Mouse (Mus musculus) kidney, postnatal 36 days (tissue): ENCODE data around the gene Ran.
"Not testable (repeated sequence)": the region's sequence is repeated elsewhere in the genome, so short reads cannot be mapped to it uniquely, and the experiment has no call there.

Source experiments
- DNase-seq, 2 experiments: peaks; one replicate each; pipeline ENCODE4 v3.0.0; 2021 to 2022; ENCODE audit warnings: mixed read lengths in 2 of 2

Gene Ran

DNA sequence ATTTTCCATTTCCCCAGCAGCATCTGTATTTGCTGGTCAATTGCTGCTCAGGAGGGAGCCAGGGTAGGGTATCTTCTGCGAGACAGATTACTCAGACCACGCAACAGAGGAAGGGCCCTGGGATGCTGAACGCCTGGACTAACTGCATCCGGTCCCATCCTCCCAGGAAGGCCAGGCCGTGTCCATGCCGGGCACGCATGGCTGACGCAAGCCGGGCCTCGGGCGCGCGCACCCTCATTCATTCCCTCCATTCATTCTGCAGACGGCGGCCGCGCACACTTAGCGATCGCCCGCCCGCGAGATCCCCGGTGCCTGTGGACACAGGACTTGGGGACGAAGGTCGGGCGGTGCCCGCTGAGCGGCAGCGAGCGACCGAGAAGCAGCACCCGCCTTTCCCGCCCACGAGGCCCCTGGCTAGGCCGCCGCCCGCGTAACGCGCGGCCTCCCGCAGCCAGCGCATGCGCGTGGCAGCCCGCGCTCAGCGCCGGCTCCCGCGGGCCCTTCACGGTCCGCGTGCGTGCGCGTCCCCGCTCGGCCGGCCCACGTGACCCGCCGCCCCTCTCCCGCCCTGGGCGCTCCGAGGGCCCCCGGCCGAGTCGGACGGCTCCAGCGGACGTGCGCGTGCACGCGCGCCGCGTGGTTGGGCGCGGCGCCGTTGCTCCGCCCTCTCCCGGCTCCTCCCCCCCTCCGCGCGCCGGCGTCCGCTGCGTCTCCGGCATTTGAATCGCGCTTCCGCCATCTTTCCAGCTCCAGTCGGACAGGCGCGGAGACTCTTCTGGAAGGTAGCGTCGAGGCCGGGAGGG lies at the start of gene Ran:
Gene Ran, plus strand, starts transcription at position 573 of the 803 bp plus-strand sequence.
- DNase-seq, result peak; percentile 93 to 96

DNA sequence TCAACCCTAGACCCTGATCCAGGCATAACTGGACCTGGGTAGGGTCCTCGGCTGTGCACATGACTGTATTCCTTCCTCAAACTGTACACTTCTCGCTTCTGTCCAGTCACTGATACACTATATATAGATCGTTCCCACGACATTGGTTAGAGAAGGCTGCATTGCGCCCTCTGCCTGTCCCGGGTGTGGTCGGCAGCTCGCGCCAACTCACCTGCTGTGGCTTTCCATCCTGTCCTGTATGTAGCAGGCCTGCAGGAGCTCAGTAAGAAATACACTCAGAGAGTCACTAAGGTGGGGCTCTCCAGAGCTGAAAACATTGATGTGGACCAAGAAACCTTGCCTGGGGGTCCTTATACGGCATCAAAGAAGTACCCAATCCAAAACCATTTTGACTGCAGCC lies 49.0 kb upstream of the Ran start:
- no peak for DNase-seq

DNA sequence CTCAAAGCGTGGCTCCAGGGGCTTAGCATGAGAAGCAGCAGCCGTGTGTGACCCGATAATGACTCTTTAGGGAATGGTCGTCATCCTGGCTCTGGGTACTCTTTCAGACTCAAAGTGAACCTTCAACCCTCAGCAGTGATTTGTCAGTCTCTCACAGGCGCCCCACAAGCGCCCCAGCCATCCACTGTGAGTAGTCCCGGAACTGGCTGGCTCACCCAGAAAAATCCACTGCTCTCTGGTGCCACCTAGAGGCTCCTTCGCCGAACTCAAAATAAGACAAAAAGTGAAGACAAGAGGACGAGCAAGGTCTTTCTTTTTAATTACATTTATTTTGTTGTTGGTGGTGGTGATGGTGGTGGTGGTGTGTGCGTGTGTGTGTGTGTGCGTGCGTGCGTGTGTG lies 48.6 kb upstream of the Ran start:
- DNase-seq, result peak; percentile 40 to 85

DNA sequence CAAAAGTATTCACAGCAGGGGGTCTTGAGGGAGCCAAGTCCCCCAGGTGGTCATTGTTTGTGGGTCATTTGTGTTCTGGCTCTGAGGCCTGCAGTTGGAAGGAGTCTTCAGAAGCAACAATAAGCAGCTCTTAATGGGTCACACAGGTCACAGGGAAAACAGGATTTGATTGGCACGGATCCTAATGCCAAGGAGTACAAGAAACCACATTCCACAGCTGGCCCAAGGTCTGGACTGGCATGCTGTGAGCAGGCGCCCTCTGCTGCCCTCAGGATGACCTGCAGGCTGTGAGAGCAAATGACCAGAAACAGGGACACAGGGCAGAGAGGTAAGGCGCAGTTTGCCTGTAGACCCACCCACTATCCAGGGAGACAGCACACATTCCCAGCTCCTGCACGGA lies 43.6 kb upstream of the Ran start:
- DNase-seq, result peak; percentile 63 to 76

DNA sequence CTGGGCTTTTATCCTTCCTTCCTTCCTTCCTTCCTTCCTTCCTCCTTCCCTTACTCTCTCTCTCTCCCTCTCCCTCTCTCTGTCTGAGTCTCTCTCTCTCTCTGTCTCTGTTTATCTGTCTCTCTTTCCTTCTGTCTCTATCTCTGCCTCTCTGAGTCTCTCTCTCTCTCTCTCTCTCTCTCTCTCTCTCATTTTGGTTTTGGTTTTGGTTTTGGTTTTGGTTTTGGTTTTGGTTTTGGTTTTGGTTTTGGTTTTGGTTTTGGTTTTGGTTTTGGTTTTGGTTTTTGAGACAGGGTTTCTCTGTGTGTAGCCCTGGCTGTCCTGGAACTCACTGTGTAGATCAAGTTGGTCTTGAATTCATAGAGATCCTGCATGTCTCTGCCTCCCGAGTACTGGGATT lies 42.4 kb upstream of the Ran start:
- not testable (repeated sequence) for DNase-seq

DNA sequence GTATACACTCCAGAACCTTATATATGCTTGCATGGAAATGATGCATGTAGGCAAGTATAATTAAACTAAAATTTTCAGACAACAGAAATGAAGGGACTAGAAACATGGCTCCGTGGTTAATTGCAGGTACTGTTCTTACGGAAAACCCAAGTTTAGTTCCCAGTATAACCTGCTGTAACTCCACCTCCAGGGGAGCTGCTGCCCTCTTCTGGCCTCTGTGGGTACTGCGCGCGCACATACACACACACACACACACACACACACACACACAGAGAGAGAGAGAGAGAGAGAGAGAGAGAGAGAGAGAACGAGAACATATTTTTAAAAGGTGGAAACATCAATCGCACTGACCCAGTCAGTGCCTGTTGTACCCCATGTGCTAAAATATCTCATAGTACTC lies 40.9 kb upstream of the Ran start:
- DNase-seq, result no peak

DNA sequence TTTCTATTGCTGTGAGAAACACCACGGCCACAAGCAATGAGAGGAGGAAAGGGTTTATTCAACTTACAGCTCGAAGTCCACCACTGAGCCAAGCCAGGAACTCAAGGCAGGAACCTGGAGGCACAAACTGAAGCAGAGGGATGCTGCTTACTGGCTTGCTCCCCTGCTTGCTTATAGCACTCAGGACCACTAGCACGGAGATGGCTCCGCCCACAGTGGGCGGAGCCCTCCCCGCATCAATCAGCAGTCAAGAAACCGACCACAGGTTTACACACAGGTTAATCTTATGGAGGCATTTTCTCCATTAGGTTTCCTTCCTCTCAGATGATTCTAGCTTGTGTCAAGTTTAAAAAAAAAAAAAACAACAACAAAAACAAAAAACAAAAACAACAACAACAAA lies 39.0 kb upstream of the Ran start:
- DNase-seq, result no peak

DNA sequence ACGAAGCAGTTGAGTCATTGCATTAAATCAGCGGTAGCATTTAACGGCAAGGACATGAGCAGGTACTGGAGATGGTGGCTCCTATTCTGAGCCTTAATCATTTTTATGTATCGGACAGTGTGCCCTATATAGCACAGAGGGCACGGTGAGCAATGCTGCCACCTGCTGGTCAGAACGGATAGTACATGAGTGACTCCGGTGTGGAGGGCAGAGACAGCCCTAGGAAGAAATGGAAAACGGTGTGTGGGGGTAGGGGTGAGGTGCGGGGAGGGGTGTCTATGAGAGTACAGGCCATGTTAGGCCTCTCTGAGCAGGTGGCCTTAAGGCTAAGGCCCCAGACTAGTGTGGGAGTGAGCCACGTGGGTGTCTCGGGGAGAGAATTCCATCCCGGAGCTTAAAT lies 38.3 kb upstream of the Ran start:
- DNase-seq, result peak; percentile 52 to 84

DNA sequence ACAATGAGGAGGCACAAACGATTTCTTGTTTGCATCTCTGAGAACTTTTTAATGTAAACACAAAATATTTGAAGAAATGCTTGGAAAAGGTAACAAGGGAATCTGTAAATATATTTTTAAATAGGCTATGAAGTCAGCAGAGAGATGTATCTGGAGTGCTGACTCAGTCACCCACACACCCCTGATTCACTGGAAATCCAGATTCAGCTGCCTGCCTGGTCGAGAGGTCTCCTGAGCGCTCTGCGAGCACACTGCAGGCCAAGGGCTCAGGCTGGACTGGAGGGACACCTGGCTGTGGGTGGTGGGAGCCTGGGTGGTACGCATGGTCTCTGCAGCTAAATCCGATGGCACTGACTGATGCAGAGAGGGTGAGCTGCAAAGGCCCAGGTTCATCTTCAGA lies 35.3 kb upstream of the Ran start:
- DNase-seq, result no peak

DNA sequence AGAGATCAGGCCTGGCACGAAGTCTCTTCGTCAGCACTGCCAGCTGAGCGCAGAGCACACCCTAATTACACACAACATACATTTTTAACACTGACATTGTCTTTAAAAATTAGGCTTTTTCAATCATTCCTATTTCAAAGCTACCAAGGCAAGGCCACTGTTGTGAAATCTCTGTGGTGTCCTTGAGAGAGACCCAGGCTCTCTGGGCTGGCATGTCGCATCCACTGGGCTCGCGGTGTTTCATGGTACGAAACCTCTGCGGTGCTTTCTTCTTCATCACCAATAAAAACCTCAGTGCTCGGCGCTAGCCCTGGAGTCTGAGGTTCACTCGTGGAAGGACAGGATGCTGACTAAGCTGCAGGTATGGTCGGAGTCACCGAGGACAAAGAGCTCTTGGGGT lies 33.9 kb upstream of the Ran start:
- no peak for DNase-seq

DNA sequence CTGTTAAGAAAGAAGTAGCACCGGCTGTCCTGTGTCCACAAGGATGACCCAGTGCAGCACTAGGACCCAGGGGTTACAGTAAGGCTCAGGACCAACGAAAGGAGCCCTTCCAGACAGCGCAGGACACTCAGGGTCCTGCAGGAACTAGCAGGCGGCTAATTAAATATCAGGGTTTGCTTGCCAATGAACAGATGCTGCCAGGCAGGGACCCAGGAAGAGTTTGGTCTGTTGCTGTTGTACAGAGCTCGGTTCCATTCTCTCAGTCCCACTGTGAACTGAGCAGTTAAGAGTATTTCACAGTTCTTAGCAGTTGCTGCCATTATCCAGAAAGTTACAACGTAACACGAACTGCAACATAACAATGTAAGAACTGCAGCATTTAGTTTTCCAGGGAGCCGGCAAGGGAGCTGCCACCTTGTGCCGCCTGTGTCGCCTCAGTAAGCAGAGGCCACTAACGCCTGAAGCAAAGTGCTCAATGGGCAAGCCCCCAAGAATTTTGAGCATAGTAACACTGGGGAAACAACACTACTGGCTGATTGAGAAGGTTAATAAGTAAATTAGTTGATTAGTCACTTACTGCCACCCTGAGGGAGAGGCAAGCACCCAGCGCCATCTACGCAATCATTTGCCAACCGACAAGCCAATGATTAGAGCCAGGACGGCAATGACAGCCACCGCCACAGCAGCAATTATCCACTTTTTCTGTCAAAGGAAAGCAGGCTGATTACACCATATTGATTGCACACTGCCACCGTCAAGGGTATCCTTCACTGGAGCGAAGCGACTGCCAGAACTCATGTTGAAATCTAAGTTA lies 32.5 kb upstream of the Ran start:
- peak; percentile 68 to 76 for DNase-seq

DNA sequence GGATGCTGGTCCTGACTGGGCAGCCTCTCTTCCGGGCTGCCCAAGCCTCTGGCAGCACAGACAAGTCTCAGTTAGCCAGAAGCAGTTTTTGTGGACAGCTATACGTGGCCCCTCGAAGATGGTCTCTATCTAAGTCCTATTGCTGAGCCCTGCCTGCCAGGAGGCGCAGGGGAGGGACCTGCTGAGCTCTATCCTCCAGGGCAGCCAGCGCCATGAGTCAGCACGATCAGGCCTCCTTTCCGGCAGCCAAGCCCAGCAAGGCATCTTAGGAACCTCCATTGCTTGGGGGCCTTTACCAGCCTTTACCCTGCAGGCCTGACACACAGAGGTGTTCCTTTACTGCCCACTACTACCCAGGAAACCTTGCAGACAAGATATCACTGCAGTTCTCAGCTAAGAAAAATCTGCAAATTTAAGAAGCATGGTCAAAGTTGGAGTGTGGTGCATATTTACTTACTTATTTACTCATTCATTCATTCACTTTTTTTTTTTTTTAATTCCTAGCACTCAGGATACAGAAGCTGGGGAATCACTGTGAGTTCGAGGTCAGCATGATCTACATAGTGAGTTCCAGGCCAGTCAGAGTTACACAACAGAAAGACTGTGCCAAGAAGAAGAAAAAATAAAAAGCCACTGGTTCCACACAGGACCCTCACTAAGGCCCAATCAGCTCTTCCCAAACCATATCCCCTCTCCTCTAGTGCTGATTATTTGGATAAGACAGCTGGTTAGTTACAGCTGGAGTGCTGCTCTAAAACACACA lies 19.0 kb upstream of the Ran start:
- DNase-seq, result peak in 1 of 2 experiments; percentile 38

DNA sequence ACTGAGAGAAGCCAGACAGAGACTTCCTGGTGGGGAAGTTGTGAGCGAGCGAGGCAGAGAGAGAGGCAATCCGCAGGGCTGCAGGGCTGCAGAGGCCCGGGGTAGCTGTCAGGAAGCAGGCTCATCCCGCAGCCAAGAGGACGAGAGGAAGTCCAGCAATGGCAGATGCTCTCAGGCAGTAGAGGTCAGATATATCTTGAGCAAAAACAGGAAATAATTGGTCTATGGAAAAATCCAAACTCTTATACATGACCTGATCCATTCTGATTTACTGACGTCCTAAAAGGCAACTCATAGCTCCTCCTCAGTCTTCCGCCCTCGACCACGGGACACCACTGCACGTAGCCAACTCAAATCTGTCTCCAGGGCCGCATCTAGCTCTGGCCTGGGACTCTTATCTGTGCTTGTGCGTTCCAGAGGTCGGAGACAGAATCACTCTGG lies 17.3 kb upstream of the Ran start:
- DNase-seq, result peak; percentile 57 to 61

DNA sequence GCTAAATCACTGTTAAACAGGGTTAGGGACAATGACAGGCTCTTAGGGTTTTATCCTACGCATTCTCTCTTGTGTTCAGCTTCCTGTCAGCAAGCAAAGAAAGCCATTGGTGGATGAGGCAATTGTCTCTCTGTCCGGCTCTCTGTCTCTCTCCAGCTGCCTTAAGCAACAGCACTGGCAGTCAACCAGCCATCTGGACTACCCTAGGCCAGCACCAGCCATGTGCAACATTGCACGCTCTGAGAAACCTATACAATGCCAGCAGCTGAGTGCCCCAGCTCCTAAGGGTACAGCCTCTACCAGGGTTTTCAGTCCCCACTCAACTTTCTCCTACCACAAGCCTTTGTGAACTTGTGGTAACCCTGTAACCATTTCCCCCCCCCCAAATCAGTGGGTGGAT lies 14.5 kb upstream of the Ran start:
- no peak for DNase-seq

DNA sequence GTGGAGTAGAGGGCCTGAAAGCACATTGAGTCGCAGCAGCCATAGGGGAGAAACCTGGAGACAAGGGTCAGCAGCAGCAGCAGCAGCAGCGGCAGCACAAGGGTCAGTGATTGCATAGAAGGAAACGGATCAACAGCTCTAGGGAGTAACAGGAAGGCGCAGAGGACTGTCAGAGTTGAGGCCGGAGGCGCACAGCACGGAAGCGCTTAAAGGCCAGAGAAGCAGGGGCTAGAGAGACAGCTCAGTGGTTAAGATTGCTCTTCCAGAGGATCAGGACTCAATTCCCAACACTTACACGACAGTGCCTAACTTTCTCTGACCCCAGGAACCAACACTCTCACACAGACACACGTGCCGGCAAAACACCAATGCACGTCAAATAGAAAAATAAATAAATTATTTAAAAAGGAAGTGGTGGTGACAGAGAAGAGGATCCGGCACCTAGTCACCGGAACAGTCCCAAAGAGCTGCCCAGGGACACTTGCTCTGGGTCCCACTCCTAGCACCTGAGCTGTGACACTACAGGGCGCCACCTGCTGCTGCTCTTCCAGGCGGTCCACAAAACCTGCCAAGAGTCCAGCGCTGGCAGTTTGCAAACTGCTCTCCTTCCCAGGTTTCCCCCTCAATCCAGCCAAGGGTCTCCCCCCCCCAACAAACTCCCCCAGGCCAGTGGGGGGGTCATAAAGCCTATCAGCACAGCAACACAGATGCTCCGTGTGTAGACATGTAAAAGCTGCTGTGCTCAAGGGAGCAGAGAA lies 13.7 kb upstream of the Ran start:
- peak; percentile 30 to 56 for DNase-seq

DNA sequence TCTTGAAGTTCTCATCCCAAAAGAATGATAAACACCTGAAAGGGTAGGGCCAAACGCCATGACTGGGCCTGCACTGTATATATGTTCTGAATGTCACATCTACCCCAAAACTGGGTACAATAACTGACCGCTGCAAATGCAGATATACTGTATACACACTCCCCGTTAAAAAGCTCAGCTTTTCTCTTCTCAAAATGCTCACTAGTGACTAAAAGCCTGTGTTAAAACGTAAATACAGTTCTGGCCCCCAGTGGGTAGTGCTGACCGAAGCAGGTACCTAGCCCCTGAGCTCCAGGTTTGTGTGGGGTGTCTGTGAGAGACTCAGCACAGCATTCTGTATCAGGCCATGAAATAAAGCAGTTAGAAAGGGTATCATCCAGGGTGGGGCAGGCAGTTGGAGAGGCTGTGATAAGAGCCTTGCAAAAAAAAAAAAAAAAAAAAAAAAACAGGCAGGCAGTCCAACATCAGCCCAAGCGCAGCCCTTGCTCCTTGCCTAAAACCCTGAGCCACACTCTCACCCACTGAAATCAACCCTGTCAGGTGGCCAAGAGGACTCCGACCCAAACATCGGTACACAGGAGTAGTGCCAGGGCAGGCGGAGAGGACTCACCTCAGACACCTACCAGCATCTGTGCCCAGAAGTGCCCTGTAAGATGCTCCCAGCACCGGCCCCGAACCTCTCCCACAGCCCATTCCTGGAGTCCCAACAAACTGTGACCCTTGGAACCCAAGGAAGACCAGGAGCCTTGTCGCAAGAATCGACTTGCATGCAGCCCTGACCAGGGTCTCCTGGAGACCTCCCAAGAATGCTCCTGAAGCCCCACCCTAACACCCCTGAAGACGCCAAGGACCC lies 12.5 kb upstream of the Ran start:
- peak; percentile 68 to 74 for DNase-seq

DNA sequence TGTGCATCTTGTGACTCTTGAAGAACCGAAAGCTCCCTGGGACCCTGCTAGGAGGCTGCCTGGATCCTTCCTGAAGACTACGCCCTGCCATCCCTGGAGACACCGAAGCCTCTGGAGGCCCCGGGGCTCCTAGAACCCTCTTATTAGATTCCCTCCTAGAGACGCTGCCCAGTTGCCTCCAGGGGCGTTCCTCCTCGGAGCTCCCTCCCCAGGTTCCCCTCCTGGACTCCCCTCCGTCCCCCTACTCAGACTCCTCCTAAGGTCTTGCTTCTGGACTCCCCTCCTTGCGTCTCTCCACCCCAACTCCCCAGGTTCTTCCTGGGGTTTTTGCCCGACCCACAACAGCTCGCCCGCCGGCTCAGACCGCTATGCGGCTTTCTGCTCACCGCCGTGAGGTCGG lies 11.9 kb upstream of the Ran start:
- peak in 1 of 2 experiments; percentile 42 for DNase-seq

DNA sequence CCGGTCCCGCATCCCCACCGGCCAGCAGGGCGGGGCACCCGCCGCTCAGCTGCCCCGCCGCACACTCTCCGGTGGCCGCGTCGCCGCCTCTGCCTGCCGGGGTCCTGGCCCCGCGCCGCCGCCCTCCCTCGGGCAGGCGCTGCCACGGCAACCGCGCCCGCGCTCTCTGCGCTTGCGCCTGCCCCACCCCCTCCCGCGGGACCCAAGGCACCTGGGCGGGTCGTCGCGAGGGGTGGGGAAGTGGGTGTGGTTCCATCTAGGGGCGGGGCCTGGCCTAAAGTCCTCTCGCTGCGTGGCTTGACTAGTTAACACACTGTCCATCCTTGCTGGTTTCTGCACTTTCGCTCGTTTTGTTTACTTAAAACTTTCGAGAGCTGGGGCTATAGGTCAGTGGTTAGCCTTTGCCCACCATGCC lies 11.4 kb upstream of the Ran start, which contains the start of gene Stx2:
Gene Stx2, minus strand, starts transcription at position 163 of the 415 bp plus-strand sequence.
- DNase-seq, result peak; percentile 94 to 98

DNA sequence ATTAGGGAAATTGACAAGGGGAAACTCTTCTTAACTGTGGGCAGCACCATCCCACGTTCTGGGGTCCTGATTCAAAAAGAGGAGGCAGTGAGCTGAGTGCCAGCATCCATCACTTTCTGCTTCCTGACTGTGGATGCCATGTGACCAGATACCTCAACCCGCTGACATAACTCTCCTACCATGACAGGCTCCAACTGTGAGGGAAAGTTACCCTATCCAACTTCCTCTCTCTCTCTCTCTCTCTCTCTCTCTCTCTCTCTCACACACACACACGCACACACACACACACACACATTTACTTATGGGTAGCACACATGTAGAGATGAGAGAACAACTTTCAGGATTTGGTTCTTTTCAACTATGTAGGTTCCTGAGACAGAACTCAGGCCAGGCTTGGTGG lies 10.3 kb upstream of the Ran start:
- no peak for DNase-seq

DNA sequence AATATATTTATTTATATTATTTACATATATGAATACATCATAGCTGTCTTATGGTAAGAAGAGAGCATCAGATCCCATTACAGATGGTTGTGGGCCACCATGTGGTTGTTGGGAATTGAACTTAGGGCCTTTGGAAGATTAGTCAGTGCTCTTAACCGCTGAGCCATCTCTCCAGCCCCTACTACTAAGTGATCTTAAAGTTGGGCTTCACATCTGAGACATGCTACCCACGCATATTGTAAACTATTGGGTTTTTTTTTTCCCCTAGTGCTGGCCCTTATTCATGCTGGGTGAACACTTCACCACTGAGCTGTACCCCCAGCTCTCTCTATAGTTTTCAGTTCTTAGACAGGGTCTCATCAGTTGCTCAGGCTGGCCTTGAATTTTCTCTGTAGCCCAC lies 8.9 kb upstream of the Ran start:
- DNase-seq, result no peak

DNA sequence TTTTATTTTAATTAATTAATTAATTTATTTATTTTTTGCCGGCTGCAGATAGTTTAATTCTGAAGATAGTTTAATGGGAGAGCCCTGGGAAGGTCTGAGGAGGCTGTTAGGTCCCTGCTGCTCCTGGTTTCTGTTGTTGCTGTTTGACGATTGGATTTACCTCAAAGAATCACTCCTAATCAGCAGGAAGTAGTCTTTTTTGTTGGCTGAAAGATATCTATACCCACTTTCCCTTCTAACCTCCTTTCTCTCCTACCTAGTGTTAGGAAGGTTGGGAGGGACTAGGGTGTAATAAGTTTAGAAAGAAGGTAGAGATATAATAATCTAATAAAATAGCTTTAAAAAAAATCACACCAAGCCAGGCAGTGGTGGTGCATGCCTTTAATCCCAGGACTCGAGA lies 4.8 kb upstream of the Ran start:
- no peak for DNase-seq
